Mouse (Mus musculus) brain, embryonic 18.5 days (tissue): ENCODE results near the gene Gm45799.

ENCODE experiments used
- DNase-seq: peaks from one replicate; pipeline ENCODE4 v3.0.0-alpha.2; 2012; ENCODE audit warnings: low read depth, low spot score

Gene Gm45799

DNA sequence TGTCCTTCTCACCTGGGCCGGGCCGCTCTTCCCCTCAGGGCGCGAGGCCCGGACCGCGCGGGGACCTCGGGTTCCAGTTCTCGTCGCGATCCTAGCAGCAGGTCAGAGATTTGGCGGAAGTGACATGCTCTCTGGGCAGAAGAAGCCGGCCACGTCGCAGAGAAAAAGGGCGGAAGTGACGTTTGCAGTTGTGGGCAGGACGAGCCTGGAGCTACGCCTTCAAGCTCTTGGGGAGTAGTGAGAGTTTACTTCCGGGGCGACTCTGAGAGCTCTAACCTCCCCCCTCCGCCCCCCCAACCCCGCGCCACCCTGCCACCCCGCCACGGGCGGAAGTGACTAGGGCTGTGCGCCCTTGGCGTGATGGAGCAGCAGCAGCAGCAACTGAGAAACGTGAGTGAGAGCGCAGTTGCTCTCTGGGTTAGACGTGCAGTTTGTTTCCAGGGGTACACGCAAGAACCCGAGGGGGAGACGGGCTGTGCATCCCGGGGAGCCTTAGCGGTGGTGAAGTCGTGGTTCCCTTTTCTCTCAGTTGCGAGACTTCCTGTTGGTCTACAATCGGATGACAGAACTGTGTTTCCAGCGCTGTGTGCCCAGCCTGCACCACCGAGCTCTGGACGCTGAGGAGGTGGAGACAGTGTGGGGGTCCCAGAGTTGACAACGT is at the start of gene Gm45799, which contains the start of gene Arfip2:
Gene Gm45799 (plus strand): TSS at position 320 of the 661 bp plus-strand sequence.
Gene Arfip2 (minus strand): TSS at position 184 of the 661 bp plus-strand sequence.
- DNase-seq, result peak; percentile 96

GRCm38 (mm10) chr7:105602860-105603623 is 37.3 kb upstream of the Gm45799 start:
- DNase-seq, result no peak

DNA sequence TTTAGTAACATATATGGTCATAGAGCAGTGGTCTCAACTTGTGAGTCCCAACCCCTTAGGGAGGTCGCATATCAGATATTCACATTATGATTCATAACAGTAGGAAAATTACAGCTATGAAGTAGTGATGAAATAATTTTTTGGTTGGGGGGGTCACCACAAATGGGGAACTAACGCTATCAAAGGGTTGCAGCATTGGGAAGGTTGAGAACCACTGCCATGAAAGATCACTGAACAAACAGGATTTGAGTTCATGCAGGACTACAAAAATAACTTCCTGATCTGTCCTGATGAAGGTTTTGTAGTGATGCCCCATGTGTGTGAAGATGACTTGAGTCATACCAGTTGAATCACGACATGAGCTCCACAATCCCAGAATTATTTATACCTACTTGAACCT is 31.9 kb upstream of the Gm45799 start:
- DNase-seq, result no peak

- no peak for DNase-seq
Observed at GRCm38 (mm10) chr7:105611767-105612166, 28.6 kb upstream of the Gm45799 start.

DNA sequence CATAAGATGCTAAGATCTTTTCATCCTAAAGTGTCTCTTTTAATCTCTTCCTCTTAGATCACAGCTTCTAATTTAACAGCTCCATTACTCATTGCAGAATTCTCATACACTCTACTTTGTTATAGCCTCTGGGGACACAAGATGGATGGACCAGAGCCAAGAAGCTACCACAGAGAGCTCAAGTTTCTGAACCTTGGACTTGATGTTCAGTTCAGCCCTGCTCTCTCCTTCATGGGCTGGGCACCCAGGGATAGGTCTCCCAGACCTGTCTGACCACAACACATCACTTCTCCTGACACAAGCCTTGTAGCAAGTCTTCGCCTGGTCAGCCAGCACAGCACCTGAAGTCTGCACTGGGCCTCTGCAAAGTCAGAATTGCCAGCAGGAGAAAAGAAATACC is 26.0 kb upstream of the Gm45799 start:
- no peak for DNase-seq

DNA sequence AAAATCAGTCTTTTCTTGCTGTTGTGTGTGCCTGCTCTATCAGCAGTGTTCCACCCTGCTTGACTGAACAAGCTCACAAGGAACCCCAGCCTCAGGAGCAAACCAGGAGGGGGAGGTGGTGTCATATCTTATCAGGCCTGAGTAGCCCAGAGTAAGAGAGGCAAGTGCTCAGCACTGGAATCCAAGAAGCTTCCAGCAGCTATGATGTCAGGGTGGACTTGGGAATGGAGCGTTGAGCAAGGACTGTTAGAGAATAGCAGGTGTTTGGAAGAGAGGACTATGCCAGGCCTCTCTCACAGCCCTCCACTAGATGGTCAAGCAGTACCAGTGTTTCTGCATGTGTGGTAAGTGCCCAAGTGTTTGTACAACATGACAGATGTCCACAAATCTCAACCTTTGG is 24.6 kb upstream of the Gm45799 start:
- no peak for DNase-seq

DNA sequence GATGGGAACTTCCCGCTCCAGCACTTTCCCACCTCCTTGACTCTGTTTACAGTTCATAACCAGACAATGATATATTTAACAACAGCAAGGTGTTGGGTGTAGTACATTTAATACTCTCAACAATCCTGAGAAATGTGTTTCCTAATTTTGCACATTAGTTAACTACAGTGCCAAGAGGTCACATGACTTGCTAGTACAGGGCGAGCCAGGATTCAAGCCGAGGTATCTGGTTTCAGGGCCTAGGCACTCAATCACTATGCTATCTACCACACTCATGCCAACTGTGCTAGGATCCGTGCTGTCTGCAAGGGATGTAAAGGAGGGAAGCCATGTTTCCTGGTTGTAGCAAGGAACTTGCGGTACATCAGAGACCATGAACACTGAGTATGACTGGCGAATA is 23.8 kb upstream of the Gm45799 start:
- DNase-seq, result no peak

- DNase-seq, result no peak
Observed at GRCm38 (mm10) chr7:105617810-105618209, 22.5 kb upstream of the Gm45799 start.

GRCm38 (mm10) chr7:105619701-105620100 is 20.7 kb upstream of the Gm45799 start:
- DNase-seq, result no peak

DNA sequence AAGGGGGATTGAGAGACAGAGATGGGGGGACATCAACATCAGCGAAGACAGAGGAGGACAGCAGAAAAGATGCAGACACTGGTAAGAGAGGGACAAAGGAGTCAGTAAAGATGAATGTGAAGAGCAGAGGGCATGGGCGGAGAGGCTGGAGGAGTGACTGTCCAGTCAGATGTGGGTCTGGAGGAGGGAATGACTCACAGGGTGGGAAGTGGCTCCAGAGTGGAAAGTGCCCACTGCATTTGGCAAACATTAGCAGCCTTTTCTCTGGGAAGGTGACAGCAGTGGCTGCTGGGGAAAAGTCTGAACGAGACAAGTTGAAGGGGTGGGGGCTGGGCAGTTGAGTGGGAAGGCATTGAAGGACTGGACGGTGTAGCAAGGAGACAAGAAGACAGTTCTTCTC is 19.3 kb upstream of the Gm45799 start:
- DNase-seq, result no peak

GRCm38 (mm10) chr7:105621646-105622292 is 18.6 kb upstream of the Gm45799 start:
- DNase-seq, result no peak

GRCm38 (mm10) chr7:105625397-105625796 is 15.0 kb upstream of the Gm45799 start:
- no peak for DNase-seq

DNA sequence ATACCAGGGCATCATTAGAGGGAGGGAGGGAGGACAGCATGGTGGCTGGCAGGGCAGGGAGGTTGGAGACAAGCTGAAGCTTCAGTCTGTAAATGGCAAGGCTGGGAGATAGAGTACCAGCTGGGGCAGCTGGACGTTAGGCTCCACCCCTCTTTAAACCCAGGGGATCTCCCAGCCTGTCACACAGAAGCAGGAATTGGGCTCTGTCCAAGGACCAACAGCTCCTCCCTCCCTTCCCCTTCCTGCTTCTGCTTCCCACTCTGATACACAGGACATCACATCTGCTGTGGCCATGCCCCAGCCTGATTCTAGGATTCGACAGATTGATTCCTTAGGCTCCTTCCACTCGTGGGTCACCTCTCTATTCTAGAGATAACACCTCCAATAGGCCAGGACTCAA is 11.7 kb upstream of the Gm45799 start:
- no peak for DNase-seq

DNA sequence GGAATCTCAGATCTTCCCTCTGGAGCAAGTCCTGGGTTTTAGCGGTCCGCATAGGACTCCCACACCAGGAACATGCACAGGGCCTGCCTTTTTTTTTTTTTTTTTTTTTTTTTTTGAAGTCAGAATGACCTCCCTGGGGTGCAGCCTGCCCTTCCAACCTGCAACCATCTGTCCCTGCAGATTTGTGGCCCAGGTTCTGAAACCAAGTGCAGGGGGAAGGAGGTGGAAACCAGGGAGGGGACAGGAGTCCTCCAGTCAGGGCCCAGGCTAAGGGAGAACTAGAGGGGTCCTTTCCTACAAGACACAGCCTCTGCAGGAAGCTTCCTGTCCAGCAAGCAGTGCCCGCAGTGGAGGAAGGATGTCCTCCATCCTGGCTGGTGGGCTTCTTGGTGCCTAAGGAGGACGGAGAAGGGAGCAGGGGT is 7.8 kb upstream of the Gm45799 start:
- DNase-seq, result no peak

DNA sequence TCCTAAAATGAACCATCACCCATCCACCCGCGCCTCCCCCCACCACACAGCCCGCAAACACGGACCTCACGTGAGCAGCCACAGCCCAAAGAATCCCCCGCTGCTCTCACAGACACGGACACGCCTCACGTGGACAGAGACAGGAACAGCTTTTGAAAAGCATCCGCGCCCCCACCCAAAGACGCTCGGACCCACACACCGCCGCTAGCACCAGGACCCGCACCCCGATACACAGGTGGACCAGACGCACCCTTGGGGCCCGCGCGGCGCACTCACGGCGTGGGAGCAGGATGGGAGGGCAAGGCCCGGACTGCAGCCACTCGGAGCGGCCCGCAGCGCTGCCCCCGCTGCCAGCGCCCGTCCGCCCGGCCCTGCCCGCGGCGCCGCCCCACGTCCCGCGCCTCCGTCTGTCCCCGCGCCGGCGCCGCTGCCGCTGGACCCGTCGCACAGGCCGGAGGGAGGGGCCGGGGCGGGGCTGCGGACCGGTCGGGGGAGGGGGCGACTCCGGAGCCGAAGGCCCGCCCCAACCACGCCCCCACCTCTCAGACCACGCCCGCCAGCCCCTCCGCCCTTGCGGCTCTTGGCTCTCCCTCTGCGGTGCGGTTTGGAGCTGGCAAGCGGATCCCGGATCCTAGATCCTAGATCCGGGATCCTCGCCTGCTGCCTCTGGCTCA is 7.1 kb upstream of the Gm45799 start, which contains the start of gene Trim3:
Gene Trim3 (minus strand): TSS at position 445 of the 674 bp plus-strand sequence.
- peak; percentile 71 for DNase-seq

DNA sequence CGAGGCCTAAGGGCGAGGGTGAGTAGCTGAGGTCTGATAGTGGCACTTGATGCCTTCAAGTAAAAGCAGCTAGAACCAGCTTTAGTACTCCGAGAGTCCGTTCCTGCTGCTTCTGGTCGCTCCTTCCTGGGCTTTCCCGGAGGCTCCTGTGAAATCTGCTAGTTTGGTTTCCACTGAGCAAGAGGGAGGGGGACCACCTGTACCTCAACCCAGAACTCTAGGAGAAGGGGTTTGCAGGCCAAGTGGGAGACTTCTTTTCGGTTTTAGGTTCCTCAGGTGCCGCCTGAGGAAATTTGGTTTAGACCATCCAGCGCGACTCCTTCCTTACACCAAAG is 6.6 kb upstream of the Gm45799 start:
- no peak for DNase-seq

DNA sequence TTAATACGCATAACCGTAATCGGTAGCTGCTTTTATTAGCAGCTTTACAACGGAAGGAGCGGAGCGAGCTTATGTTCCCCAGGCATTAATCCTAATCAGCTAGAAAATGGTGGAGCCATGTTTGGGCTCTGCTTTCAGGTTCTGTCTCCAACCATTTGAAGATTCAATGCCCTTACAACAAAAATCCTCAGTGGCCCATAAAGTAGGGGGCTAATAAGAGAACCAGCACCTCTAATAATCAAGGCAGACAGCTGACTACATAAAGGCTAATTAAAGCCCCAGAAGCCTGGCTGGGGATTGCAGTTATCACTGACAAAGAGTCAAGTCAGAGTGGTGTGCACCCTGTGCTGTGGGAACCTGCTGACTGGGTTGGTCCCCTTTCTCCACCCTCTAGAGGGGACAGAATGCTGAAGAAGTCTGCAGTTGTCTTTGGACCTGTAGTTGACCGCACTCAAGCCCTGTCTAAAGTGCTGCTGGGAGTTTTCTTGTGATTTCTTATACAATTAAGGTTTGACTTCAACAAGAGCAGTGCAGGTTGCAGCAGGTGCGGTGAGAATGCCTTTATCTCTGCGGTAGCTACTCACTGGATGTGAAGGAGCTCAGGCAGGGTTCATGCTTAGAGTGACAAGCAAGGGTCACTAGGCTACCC is 6.0 kb upstream of the Gm45799 start:
- DNase-seq, result no peak

DNA sequence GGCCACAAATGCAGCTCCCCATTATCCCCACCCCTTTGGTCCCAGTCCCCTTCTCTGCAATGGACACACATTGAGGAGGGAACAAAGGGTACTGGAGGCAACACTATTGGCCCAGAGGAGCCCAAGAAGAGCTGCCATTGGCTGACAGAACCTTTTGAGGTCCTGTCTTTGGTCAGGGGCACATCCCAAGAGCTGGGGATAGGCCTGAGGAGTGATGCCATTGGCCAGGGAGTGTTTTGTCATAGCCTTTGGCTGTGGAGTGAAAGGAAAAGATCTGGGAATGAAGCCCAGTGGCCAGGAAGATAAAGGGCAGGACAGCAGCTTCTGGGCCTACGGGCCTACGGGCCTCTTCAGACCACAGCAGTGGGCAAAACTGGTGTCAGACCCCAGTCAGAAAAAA is 4.6 kb upstream of the Gm45799 start:
- DNase-seq, result no peak

DNA sequence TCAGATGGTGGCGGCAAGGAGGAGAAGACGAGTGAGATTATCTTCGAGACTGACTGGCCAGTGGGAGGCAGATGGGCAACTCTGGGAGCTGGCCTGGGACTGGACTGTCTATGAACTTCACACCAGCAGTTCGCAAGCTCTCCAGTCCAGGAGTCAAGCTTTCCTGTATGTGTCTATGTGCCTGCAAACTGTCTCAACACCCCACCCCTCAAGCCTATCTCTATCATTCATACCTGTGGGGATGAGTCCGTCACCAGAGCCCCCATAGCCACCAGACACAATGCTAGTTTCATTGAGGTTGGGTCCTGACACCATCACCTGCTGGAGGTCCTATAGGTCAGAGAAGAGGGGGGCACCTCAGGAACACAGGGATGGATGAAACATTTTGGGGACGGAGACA is 1.6 kb upstream of the Gm45799 start:
- no peak for DNase-seq

- no peak for DNase-seq
Observed at GRCm38 (mm10) chr7:105639304-105639703, 1.0 kb upstream of the Gm45799 start.

- no peak for DNase-seq
Observed at GRCm38 (mm10) chr7:105639756-105640155, 596 bp upstream of the Gm45799 start, which contains the start of gene Timm10b. Gene Timm10b, plus strand, starts transcription at chr7:105640056.

DNA sequence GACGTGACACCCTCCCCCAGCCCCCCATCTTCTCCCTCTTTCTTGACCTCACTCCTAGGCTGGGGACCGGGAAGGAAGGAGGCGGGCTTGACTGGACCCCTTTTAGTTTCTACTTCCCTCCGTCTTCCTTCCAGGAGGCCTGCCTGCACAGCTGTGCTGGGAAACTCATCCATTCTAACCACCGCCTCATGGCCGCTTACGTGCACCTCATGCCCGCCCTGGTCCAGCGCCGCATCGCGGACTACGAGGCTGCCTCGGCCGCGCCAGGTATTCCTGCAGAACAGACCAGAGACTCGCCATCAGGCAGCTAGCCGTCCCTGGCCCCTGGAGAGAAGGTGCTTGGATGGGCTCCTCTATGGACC is 523 bp downstream of the Gm45799 start:
- no peak for DNase-seq
